Mouse (Mus musculus) urinary bladder, postnatal 10 days (tissue): ENCODE data around the gene Gprc5d.

Experiments used
- DNase-seq: peaks from one replicate; pipeline ENCODE4 v3.0.0; 2022; ENCODE audit warnings: low spot score

The Gprc5d gene

GRCm38 (mm10) chr6:135068221-135068620 is 49.9 kb downstream of the Gprc5d start:
- DNase-seq: no peak

GRCm38 (mm10) chr6:135066795-135067445 is 51.2 kb downstream of the Gprc5d start:
- no peak for DNase-seq

- DNase-seq: no peak
These were observed 52.7 kb downstream of the Gprc5d start, which contains the start of gene Gprc5a for GRCm38 (mm10) chr6:135065236-135065957. Gene Gprc5a, plus strand, starts transcription at chr6:135065651.

- no peak for DNase-seq
These were observed 53.5 kb downstream of the Gprc5d start for GRCm38 (mm10) chr6:135064621-135065020.

- no peak for DNase-seq
These were observed 57.4 kb downstream of the Gprc5d start for GRCm38 (mm10) chr6:135060728-135061127.
